Mouse (Mus musculus): ENCODE measurements at regions not wholly inside any gene's neighbourhood (a gene's known extent, or its start where the extent isn't known, plus 50 kb on each side); places are given as distances from the start of the nearest gene placed in this dataset.

DNA sequence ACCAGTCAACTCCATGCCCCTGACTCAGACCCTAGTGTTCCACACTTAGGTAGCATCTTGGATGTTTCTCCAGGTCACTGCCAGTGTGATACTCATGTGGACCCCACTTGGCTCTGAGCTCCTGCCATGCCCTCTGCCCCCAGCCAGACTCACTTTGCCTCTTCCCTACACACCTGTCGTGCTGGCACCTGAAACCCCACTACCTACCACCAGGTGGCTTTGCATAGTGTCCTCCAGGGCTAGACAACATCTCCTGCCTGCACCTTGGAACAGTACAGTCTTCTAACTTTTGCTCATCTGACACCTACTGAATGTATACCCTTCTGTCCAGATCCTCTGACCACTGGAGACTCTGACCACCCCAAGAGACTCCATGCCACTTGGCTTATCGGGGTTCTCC lies 80.6 kb downstream of the Fam53a start:
- Histone ChIP-seq H3ac (ENCODE audit: control insufficient read depth, insufficient read length, low read depth) (no peak overlapping the region), H3K79me3 (ENCODE audit: low read depth) (no peaks in the 10 kb centered on the region), H3K27me3 (ENCODE audit: control insufficient read depth, insufficient read depth, insufficient read length) (peaks cover 32% of the 10 kb centered on the region), H3K36me3 (ENCODE audit: control insufficient read depth, insufficient read depth) (no peaks in the 10 kb centered on the region), H3K79me2 (ENCODE audit: control insufficient read depth, insufficient read depth) (no peaks in the 10 kb centered on the region), H3K4me3 (ENCODE audit: insufficient read depth, poor library complexity, severe bottlenecking) (no peak overlapping the region)
- TF ChIP-seq CEBPB (IDR thresholded peaks at IDR 0.05; ENCODE audit: low read depth) (no peak), CTCF (IDR thresholded peaks at IDR 0.05; ENCODE audit: control insufficient read depth, insufficient read depth, insufficient read length) (no peak), MAX (IDR thresholded peaks at IDR 0.05) (no peak), FOSL1 (IDR thresholded peaks at IDR 0.05; ENCODE audit: insufficient read depth, low read length, poor library complexity, severe bottlenecking) (no peak), USF1 (IDR thresholded peaks at IDR 0.05; ENCODE audit: low read depth) (no peak), MYOG (IDR thresholded peaks at IDR 0.05; ENCODE audit: control insufficient read depth, extremely low read depth, insufficient read length) (no peak), MYOD1 (IDR thresholded peaks at IDR 0.05; ENCODE audit: control insufficient read depth, insufficient read length, low read depth) (no peak)

DNA sequence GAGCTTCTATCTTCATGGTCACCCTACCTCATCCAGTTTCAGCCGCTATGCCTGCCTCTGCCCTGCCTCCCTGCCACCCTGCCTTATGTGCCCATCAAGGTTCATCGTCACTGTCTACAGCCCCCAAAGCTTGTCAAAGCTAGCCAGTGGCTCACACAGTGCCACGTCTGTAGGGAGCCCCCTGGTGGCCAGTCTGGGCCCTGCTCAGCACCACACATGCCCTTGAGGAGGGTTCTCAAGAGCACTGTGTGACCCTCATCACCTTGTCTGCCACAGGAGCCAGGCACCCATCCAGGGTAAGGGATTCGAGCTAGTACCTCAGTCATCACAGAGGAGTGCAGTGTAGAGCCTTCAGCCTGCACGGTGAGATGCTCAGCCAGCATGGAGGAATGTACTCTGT lies 86.1 kb downstream of the Fam53a start:
- Histone ChIP-seq H3K79me3 (ENCODE audit: low read depth) (no peaks in the 10 kb centered on the region), H3K27me3 (ENCODE audit: control insufficient read depth, insufficient read depth, insufficient read length) (peaks cover 64% of the 10 kb centered on the region), H3K4me3 (ENCODE audit: insufficient read depth, poor library complexity, severe bottlenecking) (no peak overlapping the region), H3K36me3 (ENCODE audit: control insufficient read depth, insufficient read depth) (no peaks in the 10 kb centered on the region), H3ac (ENCODE audit: control insufficient read depth, insufficient read length, low read depth) (no peak overlapping the region), H3K79me2 (ENCODE audit: control insufficient read depth, insufficient read depth) (no peaks in the 10 kb centered on the region)
- peak; percentile 68 for TF ChIP-seq CTCF (IDR thresholded peaks at IDR 0.05; ENCODE audit: control insufficient read depth, insufficient read depth, insufficient read length)
- TF ChIP-seq MAX (IDR thresholded peaks at IDR 0.05) = no peak

DNA sequence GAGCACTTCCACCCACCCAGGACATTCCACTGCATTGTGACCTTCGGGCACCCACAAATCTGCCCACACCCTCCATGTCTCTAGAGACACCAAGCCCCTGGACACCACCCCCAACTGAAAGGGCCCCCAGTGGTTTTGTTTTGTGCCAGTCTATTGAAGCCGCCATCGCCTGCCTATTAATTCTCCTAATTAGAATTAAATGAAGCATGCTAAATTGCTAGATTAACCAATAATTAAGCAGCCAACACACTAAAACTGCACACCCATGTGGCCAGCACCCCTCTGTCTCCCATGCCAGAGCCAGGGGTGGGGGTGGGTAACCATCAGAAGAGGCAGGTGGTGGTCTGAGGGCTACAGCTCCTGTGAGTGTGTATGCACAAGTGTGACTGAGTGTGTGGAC lies 86.8 kb downstream of the Fam53a start:
- no peaks in the 10 kb centered on the region for H3K36me3 ChIP-seq (ENCODE audit: control insufficient read depth, insufficient read depth)
- no peak overlapping the region for H3ac ChIP-seq (ENCODE audit: control insufficient read depth, insufficient read length, low read depth)
- peaks cover 72% of the 10 kb centered on the region for H3K27me3 ChIP-seq (ENCODE audit: control insufficient read depth, insufficient read depth, insufficient read length)
- H3K79me3 ChIP-seq (ENCODE audit: low read depth) = no peaks in the 10 kb centered on the region
- H3K79me2 ChIP-seq (ENCODE audit: control insufficient read depth, insufficient read depth) = no peaks in the 10 kb centered on the region
- no peak overlapping the region for H3K4me3 ChIP-seq (ENCODE audit: insufficient read depth, poor library complexity, severe bottlenecking)
- no peak for TF ChIP-seq MYOG (IDR thresholded peaks at IDR 0.05; ENCODE audit: control insufficient read depth, extremely low read depth, insufficient read length)
- TF ChIP-seq MYOD1 (IDR thresholded peaks at IDR 0.05; ENCODE audit: control insufficient read depth, insufficient read length, low read depth) = no peak
- TF ChIP-seq CEBPB (IDR thresholded peaks at IDR 0.05; ENCODE audit: low read depth) = no peak
- no peak for TF ChIP-seq USF1 (IDR thresholded peaks at IDR 0.05; ENCODE audit: low read depth)
- no peak for TF ChIP-seq MAX (IDR thresholded peaks at IDR 0.05)

DNA sequence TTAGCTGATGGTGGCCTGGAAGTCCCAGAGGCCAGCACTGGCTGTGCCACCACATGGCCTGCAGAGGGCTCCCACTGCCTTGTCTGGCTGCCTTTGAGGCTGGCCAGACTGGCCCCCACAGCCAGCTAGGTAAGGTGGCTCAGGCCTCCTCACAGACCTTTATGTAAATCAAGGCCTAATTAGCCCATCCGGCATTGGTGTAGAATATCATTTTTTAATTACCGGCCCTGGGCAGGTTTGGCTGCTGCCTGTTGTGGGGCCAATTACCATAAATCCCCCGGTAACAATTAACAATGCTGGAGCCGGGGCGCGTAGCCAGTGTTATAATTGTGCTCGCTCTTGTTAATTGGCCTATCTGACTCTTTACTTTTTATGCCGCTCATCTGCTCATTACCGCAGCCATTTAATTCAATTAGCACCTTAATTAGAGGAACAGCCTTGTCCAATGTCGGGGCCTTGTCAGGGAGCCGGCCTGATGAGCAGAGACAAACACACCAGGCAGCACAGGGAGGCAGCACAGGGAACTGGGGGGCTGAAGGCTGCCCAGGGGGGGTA lies 87.4 kb downstream of the Fam53a start:
- H3K79me2 ChIP-seq (ENCODE audit: control insufficient read depth, insufficient read depth) = no peaks in the 10 kb centered on the region
- no peak overlapping the region for H3K4me3 ChIP-seq (ENCODE audit: insufficient read depth, poor library complexity, severe bottlenecking)
- TF ChIP-seq CEBPB (IDR thresholded peaks at IDR 0.05; ENCODE audit: low read depth) (no peak), CTCF (IDR thresholded peaks at IDR 0.05; ENCODE audit: control insufficient read depth, insufficient read depth, insufficient read length) (peak; percentile 79), MYOG (IDR thresholded peaks at IDR 0.05; ENCODE audit: control insufficient read depth, extremely low read depth, insufficient read length) (no peak), MYOD1 (IDR thresholded peaks at IDR 0.05; ENCODE audit: control insufficient read depth, insufficient read length, low read depth) (no peak), MAX (IDR thresholded peaks at IDR 0.05) (no peak), USF1 (IDR thresholded peaks at IDR 0.05; ENCODE audit: low read depth) (no peak)
- H3K36me3 ChIP-seq (ENCODE audit: control insufficient read depth, insufficient read depth) = no peaks in the 10 kb centered on the region
- peaks cover 76% of the 10 kb centered on the region for H3K27me3 ChIP-seq (ENCODE audit: control insufficient read depth, insufficient read depth, insufficient read length)
- H3ac ChIP-seq (ENCODE audit: control insufficient read depth, insufficient read length, low read depth) = no peak overlapping the region
- no peaks in the 10 kb centered on the region for H3K79me3 ChIP-seq (ENCODE audit: low read depth)

DNA sequence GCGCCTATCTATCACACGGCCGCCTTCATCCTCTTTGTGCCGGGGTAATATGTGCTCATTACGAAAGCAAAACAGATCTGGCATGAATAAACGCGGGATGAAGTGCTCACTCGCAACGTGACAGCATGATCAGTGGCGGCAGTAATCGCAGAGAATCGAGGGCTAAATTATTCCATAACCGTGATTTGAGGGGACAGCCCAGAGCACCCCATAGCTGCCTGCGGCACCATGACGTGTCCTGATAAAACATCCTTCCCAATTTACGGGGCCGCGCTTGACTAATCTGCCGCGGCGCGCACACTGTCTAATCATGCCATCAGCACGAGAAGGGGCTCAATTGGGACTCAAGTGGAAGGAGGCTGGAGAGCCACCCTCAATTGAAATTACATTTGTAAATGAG lies 89.2 kb downstream of the Fam53a start:
- no peaks in the 10 kb centered on the region for H3K79me3 ChIP-seq (ENCODE audit: low read depth)
- H3K4me3 ChIP-seq (ENCODE audit: insufficient read depth, poor library complexity, severe bottlenecking) = no peak overlapping the region
- H3ac ChIP-seq (ENCODE audit: control insufficient read depth, insufficient read length, low read depth) = no peak overlapping the region
- TF ChIP-seq MYOD1 (IDR thresholded peaks at IDR 0.05; ENCODE audit: control insufficient read depth, insufficient read length, low read depth) (no peak), MAX (IDR thresholded peaks at IDR 0.05) (no peak), CEBPB (IDR thresholded peaks at IDR 0.05; ENCODE audit: low read depth) (no peak), CTCF (IDR thresholded peaks at IDR 0.05; ENCODE audit: control insufficient read depth, insufficient read depth, insufficient read length) (no peak), USF1 (IDR thresholded peaks at IDR 0.05; ENCODE audit: low read depth) (no peak), MYOG (IDR thresholded peaks at IDR 0.05; ENCODE audit: control insufficient read depth, extremely low read depth, insufficient read length) (no peak), FOSL1 (IDR thresholded peaks at IDR 0.05; ENCODE audit: insufficient read depth, low read length, poor library complexity, severe bottlenecking) (no peak)
- no peaks in the 10 kb centered on the region for H3K79me2 ChIP-seq (ENCODE audit: control insufficient read depth, insufficient read depth)
- no peaks in the 10 kb centered on the region for H3K36me3 ChIP-seq (ENCODE audit: control insufficient read depth, insufficient read depth)
- peaks cover 89% of the 10 kb centered on the region for H3K27me3 ChIP-seq (ENCODE audit: control insufficient read depth, insufficient read depth, insufficient read length)

DNA sequence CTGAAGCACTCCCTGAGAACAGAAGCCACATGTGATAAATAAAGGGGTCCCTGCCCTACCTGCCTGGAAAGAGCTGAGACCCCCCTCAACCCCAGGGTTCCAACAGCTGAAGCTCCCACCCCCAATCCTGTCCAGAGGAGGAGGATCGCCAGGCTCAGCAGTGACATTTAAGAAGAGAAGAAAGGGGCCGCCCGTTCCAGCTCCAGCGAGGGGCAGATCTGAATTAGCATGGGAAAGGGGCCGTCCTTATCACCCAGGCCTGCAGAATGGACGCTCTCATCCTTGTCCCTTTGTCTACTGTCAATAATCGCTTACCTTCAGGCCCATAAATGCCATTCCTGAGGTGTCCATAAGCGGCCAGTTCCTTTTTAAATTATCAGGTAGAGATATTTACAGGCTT lies 92.0 kb downstream of the Fam53a start:
- TF ChIP-seq CTCF (IDR thresholded peaks at IDR 0.05; ENCODE audit: control insufficient read depth, insufficient read depth, insufficient read length) = no peak
- TF ChIP-seq FOSL1 (IDR thresholded peaks at IDR 0.05; ENCODE audit: insufficient read depth, low read length, poor library complexity, severe bottlenecking) = no peak
- TF ChIP-seq MYOG (IDR thresholded peaks at IDR 0.05; ENCODE audit: control insufficient read depth, extremely low read depth, insufficient read length) = no peak
- no peak for TF ChIP-seq MAX (IDR thresholded peaks at IDR 0.05)
- no peak for TF ChIP-seq MYOD1 (IDR thresholded peaks at IDR 0.05; ENCODE audit: control insufficient read depth, insufficient read length, low read depth)
- TF ChIP-seq USF1 (IDR thresholded peaks at IDR 0.05; ENCODE audit: low read depth) = no peak
- no peak for TF ChIP-seq CEBPB (IDR thresholded peaks at IDR 0.05; ENCODE audit: low read depth)
- no peak overlapping the region for H3ac ChIP-seq (ENCODE audit: control insufficient read depth, insufficient read length, low read depth)
- H3K36me3 ChIP-seq (ENCODE audit: control insufficient read depth, insufficient read depth) = no peaks in the 10 kb centered on the region
- H3K4me3 ChIP-seq (ENCODE audit: insufficient read depth, poor library complexity, severe bottlenecking) = no peak overlapping the region
- no peaks in the 10 kb centered on the region for H3K79me3 ChIP-seq (ENCODE audit: low read depth)
- H3K27me3 ChIP-seq (ENCODE audit: control insufficient read depth, insufficient read depth, insufficient read length) = peaks cover 92% of the 10 kb centered on the region
- no peaks in the 10 kb centered on the region for H3K79me2 ChIP-seq (ENCODE audit: control insufficient read depth, insufficient read depth)

Data from C2C12 (cell line).